Mouse (Mus musculus): Measurements from ENCODE around the gene Gm29609.

Gm29609 gene

DNA sequence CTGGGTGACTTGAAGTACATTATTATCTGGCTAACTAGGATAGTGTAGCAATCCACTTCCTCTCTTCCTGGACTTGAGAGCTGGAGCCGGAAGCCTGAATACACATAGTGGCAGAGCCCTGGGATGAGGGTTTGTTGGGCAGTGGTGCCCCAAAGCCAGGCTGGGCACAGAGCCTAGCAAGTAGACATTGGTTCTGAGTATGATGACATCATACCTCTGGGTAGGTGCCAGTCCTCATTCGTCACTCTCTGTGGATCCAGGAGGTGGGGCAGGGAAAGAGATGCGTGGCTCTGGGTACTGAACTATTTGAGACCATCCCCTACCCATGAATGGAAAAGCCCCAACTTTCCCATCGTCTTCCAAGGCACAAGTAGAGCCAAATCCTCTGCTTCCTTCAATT, 29.9 kb downstream of the Gm29609 start:
- in situ Hi-C loops (cut with MboI): no loop called here

DNA sequence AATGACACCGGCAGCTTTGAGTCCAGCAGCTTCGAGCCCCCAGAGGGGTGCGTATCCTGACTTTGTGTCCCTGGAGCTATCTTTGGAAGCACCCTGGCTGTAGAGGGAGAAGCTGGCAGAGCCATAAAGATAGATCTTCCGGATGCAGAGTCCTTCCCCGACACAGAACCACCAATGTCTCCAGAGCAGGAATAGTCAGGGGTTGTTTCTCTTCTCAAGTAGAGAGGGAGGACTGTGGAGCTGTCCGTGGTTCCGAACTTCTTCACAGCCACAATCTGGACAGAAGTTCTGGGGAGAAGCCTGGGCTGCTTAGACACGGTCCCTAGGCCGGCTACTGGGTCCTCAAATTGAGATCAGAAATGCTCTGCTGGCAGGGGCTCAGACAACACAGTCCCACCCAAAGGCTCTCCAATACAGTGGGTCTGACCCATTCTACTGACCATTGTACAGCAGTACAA, 40.7 kb downstream of the Gm29609 start:
- in situ Hi-C loops (cut with MboI): no loop called here

DNA sequence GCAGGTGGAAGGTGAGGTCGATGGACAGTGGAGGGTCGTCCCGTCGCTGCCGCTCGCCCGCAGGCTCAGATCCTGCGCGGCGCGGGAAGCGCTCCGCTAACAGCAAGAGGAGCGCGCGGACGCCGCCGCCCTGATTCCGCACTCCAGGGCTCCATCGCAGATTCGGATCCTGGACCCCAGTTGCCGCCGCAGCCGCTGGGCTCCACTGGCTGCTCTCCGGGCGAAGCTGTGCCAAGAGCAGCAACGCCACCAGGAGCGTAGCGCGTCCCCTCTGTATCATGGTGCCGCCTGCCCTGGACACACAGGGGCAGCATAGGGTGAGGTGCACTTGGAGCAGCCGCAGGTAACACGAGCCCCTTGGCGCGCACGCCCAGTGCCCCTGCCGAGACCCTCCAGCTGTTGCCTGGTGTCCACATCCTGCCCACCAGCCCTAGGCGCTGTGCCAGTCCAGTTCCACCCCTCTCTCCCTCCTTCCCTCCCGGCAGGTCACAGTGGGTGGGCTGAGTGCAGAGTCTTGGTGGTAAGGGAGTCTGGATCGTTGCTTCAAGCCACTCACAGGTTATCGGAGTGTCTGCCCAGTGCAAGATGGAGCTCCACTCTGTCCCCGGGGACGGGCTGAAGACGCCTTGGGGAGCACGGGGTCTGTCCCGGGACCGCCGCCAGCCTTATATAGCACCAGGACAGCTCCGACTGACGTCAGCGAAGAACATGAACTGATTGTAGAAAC, 41.3 kb downstream of the Gm29609 start, which contains the start of gene Ucn:
Gene Ucn (minus strand): TSS at position 589 of the 727 bp plus-strand sequence.
- in situ Hi-C loops (cut with MboI): no loop called here

DNA sequence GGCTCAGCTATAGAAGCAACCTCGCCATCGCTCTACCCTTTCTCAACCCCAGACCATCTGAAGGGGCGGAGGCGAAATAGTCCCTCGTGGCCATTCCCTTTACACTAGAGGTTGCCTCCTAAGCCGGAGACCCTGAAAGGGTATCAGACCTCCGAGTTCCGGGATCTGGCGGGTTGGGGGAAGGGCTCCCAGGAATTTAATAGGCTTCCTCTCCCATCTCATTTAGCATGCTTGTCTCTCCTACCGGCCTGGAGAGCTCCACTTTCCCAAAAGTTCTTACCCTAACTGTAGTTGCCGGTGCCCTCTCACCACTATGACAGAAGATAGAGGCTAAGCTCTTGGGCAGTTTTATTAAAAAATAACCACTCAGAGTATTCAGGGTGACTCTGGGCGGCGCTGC, 42.1 kb downstream of the Gm29609 start:
- in situ Hi-C loops (cut with MboI): no loop called here

DNA sequence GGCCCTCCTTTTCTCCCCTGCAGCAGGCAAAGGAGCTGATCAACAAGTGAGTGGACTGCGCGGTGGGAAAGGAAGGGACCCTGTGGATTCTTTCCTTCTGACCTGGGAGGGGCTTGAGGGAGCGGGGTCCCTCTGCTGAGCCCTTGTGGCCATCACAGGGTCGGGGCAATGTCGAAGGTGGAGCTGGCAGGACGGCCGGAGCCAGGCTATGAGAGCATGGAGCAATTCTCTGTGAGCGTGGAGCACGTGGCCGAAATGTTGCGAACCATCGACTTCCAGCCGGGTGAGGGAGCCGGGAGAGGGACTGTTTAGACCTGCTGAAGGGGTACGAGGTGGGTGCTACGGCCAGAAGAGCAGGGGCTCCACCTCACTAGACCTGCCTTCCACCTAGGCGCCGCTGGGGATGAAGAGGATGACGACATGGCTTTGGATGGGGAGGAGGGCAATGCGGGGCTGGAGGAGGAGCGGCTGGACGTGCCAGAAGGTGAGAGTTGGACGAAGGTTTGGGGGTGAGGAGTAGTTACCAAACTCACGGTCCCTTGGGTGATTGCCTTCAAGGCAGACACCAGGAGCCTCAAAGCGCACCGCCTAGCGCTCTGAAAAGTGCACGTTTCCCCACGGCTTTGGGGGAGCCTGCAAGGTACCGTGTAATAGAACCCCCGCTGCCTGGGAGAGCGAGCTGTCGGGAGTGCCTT, 42.8 kb downstream of the Gm29609 start:
- in situ Hi-C loops (cut with MboI): no loop called here

DNA sequence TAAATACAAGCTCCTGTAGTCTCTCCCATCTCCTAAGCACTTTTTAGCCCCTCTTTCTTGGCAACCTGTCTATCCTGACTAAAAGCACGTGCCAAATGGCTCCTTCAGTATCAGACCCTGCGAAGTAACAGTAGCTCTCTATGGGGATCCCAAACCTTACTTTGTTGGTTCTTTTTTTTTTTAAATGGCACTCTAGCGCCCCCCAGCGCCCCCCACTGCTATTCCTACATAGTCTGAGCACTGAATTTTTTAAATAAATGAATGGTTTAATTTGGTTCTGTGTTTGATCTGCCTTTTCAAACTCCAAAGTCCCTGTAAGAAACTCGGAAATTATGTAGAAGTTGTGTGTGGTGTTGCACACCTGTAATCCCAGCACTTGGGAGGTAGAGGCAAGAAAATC, 53.7 kb downstream of the Gm29609 start:
- in situ Hi-C loops (cut with MboI): no loop called here

- in situ Hi-C loops (cut with MboI): no loop called here
Observed at GRCm38 (mm10) chr5:31123481-31123880, 56.2 kb downstream of the Gm29609 start.

DNA sequence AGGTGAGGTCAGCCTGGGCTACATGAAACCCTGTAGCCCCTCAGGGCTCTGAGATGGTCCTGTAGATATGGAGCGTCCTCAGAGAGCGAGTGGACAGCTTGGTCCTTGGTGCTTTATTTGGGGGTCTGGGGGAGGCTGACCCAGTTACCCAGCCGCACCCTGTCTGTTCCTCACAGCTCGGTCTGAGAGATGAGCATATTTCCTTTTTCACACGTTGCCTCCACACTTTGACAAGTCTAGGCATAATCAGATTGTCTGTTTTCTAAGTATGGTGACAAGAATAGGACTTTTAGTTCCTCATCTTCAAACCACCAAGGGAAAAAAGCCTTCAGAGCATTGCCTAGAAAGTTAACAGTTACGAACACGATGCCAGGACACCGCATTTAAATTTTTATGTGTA, 58.6 kb downstream of the Gm29609 start:
- in situ Hi-C loops (cut with MboI): no loop called here

DNA sequence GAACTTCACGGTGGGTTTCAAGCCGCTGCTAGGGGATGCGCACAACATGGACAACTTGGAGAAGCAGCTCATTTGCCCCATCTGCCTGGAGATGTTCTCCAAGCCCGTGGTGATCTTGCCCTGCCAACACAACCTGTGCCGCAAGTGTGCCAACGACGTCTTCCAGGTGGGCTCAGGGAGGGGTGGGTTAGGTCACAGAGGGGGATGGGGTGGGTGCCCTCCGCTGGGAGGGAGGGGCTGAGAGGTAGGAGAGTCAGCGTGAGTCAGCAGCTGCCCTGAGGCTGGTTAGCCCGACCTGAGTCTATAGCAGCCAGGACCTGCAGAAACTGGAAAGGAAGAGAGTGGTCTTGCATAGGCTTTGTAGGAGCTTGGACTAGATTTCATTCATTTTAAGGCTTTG, 62.8 kb downstream of the Gm29609 start:
- in situ Hi-C loops (cut with MboI): no loop called here

DNA sequence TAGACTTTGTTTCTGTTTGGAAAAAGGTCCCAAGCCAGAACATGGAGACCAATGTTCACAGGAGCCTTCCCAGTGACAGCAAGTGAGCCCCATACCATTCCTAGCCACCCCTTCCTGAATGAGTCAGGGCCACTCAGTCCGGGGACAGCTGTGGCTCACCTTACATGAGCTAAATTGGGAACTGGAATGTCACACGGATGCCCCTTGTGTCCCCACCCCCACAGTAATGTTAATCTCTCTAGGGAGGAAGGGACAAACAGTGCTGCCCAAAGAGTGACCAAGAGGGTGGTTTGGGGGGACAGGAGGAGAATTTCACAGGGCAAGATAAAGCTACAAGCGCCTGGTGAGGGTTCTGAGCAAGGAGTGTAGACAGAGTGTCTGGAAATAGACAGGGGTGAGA, 63.4 kb downstream of the Gm29609 start, which contains the start of gene Trim54:
Gene Trim54 (plus strand): TSS at position 359 of the 400 bp plus-strand sequence.
- in situ Hi-C loops (cut with MboI): no loop called here

DNA sequence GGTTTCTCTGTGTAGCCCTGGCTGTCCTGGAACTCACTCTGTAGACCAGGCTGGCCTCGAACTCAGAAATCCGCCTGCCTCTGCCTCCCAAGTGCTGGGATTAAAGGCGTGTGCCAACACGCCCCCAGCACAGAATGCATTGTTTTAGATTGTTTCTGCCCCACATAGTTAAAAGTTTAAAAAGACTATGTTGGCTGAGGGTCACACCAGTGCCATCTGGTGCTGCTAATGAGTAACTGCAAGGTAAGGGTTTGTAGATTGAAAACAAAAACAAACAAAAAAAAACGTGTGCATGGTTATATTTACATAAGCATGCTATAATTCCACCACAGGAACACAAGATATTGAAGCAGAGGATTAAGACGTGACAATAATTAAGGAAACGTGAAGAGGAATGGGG, 68.9 kb downstream of the Gm29609 start:
- in situ Hi-C loops (cut with MboI): no loop called here

- in situ Hi-C loops (cut with MboI): no loop called here
Observed at GRCm38 (mm10) chr5:31108000-31108490, 71.7 kb downstream of the Gm29609 start, which contains the start of gene Slc30a3. TSS of gene Slc30a3 (minus strand) at chr5:31108237.

- in situ Hi-C loops (cut with MboI): no loop called here
Observed at GRCm38 (mm10) chr5:31105814-31106335, 73.8 kb downstream of the Gm29609 start, which contains the start of gene Dnajc5g. TSS of gene Dnajc5g (plus strand) at chr5:31106285.

DNA sequence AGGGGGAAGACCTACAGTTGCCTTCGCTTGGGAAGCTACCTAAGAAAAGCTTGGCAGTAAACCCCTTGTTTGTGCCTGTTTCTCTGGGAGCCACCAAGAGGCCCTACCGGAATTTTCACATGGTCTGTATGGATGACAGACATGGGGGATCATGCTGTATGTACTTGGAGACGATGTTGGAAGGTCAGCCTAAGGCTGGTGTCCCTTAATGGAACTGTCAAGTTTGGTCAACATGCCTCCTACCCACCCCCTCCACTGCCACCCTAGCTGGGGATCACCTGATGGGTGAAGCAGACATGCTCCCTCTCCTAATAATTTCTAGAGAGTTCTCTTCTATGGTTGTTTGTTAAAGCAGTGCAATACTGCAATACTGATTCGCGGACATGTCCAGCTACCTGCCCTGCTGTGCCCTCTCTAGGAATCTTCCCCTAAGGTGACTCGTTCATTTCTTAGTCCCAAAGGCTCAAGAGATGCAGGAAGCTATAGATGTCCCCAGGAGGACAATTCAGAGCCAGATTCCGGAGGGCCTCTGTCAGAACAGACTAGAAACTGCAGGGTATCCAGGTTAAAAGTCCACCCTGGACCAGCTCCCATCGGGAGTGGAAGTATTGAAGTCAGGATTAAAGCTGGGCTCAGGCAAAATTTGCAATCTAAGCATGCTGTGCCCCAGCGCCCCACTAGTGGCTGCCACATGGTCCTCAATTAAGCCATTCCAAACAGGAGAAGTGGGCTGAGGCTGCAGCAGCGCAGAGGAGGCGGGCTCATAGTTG, 83.8 kb downstream of the Gm29609 start:
- in situ Hi-C loops (cut with MboI): no loop called here

GRCm38 (mm10) chr5:31094799-31095691, 84.7 kb downstream of the Gm29609 start:
- in situ Hi-C loops (cut with MboI): no loop called here

All from mature B cell (primary cell).